Mouse (Mus musculus): ENCODE data around the gene Vmn1r4. TPM values are rescaled to one million over a fixed set of nuclear protein-coding genes. Genes with fewer than 3 reads are reported as not detected.

Gene Vmn1r4
- polyA plus RNA-seq, 1 experiment = 0.14 TPM

GRCm38 (mm10) chr6:56934366-56934765 is 10.6 kb downstream of the Vmn1r4 start:
- Histone ChIP-seq H3K4me3 (ENCODE audit: insufficient read depth, low read depth, low read length) (no peak overlapping the region), H3K36me3 (ENCODE audit: control insufficient read depth, insufficient read depth, low read length) (no peaks in the 10 kb centered on the region), H3K27me3 (replicated peaks; ENCODE audit: control insufficient read depth, insufficient read depth, low read length) (no peaks in the 10 kb centered on the region), H3K4me1 (ENCODE audit: control insufficient read depth, insufficient read depth, low read length) (no peaks in the 10 kb centered on the region), H3K27ac (ENCODE audit: insufficient read depth, low read depth, low read length) (no peak overlapping the region)
- WGBS = 82% methylated on average over 4 of the region's 4 CpGs
- TF ChIP-seq POLR2A (IDR thresholded peaks at IDR 0.05; ENCODE audit: low read depth, low read length) (no peak), CTCF (conservative IDR thresholded peaks at IDR 0.05; ENCODE audit: insufficient read depth, insufficient read length, low read depth, low read length) (no peak)
- DNase-seq = no peak

GRCm38 (mm10) chr6:56956436-56956835 is 32.6 kb downstream of the Vmn1r4 start:
- Histone ChIP-seq H3K4me1 (ENCODE audit: control insufficient read depth, insufficient read depth, low read length) (0 out of 2 replicates have a peak, but pooled peaks cover 4% of the 10 kb centered on the region), H3K27ac (ENCODE audit: insufficient read depth, low read depth, low read length) (no peak overlapping the region), H3K36me3 (ENCODE audit: control insufficient read depth, insufficient read depth, low read length) (no peaks in the 10 kb centered on the region), H3K4me3 (ENCODE audit: insufficient read depth, low read depth, low read length) (no peak overlapping the region), H3K27me3 (replicated peaks; ENCODE audit: control insufficient read depth, insufficient read depth, low read length) (no peaks in the 10 kb centered on the region)
- DNase-seq = peak; percentile 89
- WGBS = 27% methylated on average over 5 of the region's 5 CpGs
- TF ChIP-seq CTCF (conservative IDR thresholded peaks at IDR 0.05; ENCODE audit: insufficient read depth, insufficient read length, low read depth, low read length) (no peak), POLR2A (IDR thresholded peaks at IDR 0.05; ENCODE audit: low read depth, low read length) (no peak)

- Histone ChIP-seq H3K27ac (ENCODE audit: insufficient read depth, low read depth, low read length) (no peak within 1 kb of the TSS), H3K27me3 (replicated peaks; ENCODE audit: control insufficient read depth, insufficient read depth, low read length) (no peaks in the 10 kb centered on the region), H3K4me3 (ENCODE audit: insufficient read depth, low read depth, low read length) (no peak within 1 kb of the TSS), H3K4me1 (ENCODE audit: control insufficient read depth, insufficient read depth, low read length) (no peaks in the 10 kb centered on the region), H3K36me3 (ENCODE audit: control insufficient read depth, insufficient read depth, low read length) (no peaks in the 10 kb centered on the region)
- DNase-seq = no peak
- TF ChIP-seq CTCF (conservative IDR thresholded peaks at IDR 0.05; ENCODE audit: insufficient read depth, insufficient read length, low read depth, low read length) (no peak), POLR2A (IDR thresholded peaks at IDR 0.05; ENCODE audit: low read depth, low read length) (no peak)
Observed at GRCm38 (mm10) chr6:56969973-56970372, 46.2 kb downstream of the Vmn1r4 start, which contains the start of gene Vmn1r5. TSS of gene Vmn1r5 (plus strand) at chr6:56970273.

GRCm38 (mm10) chr6:56996943-56997342 is 73.1 kb downstream of the Vmn1r4 start, which contains the start of gene Vmn1r6:
TSS of gene Vmn1r6 (plus strand) at chr6:56997243.
- H3K27me3 ChIP-seq (replicated peaks; ENCODE audit: control insufficient read depth, insufficient read depth, low read length) = no peaks in the 10 kb centered on the region
- TF ChIP-seq CTCF (conservative IDR thresholded peaks at IDR 0.05; ENCODE audit: insufficient read depth, insufficient read length, low read depth, low read length) (no peak), POLR2A (IDR thresholded peaks at IDR 0.05; ENCODE audit: low read depth, low read length) (no peak)
- no peak within 1 kb of the TSS for H3K4me3 ChIP-seq (ENCODE audit: insufficient read depth, low read depth, low read length)
- no peak for DNase-seq
- H3K4me1 ChIP-seq (ENCODE audit: control insufficient read depth, insufficient read depth, low read length) = no peaks in the 10 kb centered on the region
- no peaks in the 10 kb centered on the region for H3K36me3 ChIP-seq (ENCODE audit: control insufficient read depth, insufficient read depth, low read length)
- no peak within 1 kb of the TSS for H3K27ac ChIP-seq (ENCODE audit: insufficient read depth, low read depth, low read length)
- WGBS = 90% methylated on average over 2 of the region's 2 CpGs

Other genes starting within 250 kb of the Vmn1r4 start
- gene Lsm5, start 219.3 kb upstream of the Vmn1r4 start, polyA plus RNA-seq (2012; rRNA removed) = 4.0 and 7.2 TPM in 2 replicates
- 7.8 and 8.2 TPM in 2 replicates for gene Avl9, start 209.1 kb upstream of the Vmn1r4 start, polyA plus RNA-seq (2012; rRNA removed)
- 7.2 and 9.2 TPM in 2 replicates for gene Kbtbd2, start 126.2 kb upstream of the Vmn1r4 start, polyA plus RNA-seq (2012; rRNA removed)
- gene Fkbp9, start 92.0 kb upstream of the Vmn1r4 start, polyA plus RNA-seq (2012; rRNA removed) = 50.4 TPM in 2 replicates
- gene Nt5c3, start 83 bp upstream of the Vmn1r4 start, polyA plus RNA-seq (2012; rRNA removed) = 13.3 and 15.1 TPM in 2 replicates
- gene Vmn1r5, start 46.3 kb downstream of the Vmn1r4 start, polyA plus RNA-seq (2012; rRNA removed) = not detected in 2 replicates
- gene Vmn1r6, start 73.2 kb downstream of the Vmn1r4 start, polyA plus RNA-seq (2012; rRNA removed) = not detected in 2 replicates
- gene Vmn1r7, start 101.3 kb downstream of the Vmn1r4 start, polyA plus RNA-seq (2012; rRNA removed) = not detected in 2 replicates
- gene Vmn1r8, start 108.3 kb downstream of the Vmn1r4 start, polyA plus RNA-seq (2012; rRNA removed) = not detected in 2 replicates
- gene Vmn1r9, start 142.8 kb downstream of the Vmn1r4 start, polyA plus RNA-seq (2012; rRNA removed) = not detected in 2 replicates
- gene Vmn1r10, start 185.4 kb downstream of the Vmn1r4 start, polyA plus RNA-seq (2012; rRNA removed) = not detected in 2 replicates
- gene Vmn1r11, start 209.4 kb downstream of the Vmn1r4 start, polyA plus RNA-seq (2012; rRNA removed) = not detected in 2 replicates
- not detected in 2 replicates for gene Vmn1r12, start 232.9 kb downstream of the Vmn1r4 start, polyA plus RNA-seq (2012; rRNA removed)

Data from kidney, adult 2 months (tissue).